Mouse (Mus musculus): ENCODE measurements around the gene Rptor.

GRCm38 (mm10) chr11:119625943-119626342 is 23.2 kb downstream of the Rptor start:
- no peak for TF ChIP-seq TAL1 (IDR thresholded peaks at IDR 0.05; ENCODE audit: low read length)
- no peak for TF ChIP-seq MAFK (IDR thresholded peaks at IDR 0.05; ENCODE audit: borderline replicate concordance, low read depth, low read length)
- TF ChIP-seq E2F4 (IDR thresholded peaks at IDR 0.05; ENCODE audit: borderline replicate concordance, low read depth, low read length), result no peak
- no peak for TF ChIP-seq CTCF (IDR thresholded peaks at IDR 0.05 in 2 of 3, conservative IDR thresholded peaks at IDR 0.05 in 1 of 3; ENCODE audit: control insufficient read depth in 1 of 3, insufficient read depth in 1 of 3, low read depth in 2 of 3, low read length in 3 of 3, poor library complexity in 1 of 3, severe bottlenecking in 1 of 3)
- no peak for TF ChIP-seq POLR2A (IDR thresholded peaks at IDR 0.05; ENCODE audit: control insufficient read depth in 1 of 2, insufficient read depth in 1 of 2, low read depth in 1 of 2, low read length in 2 of 2, poor library complexity in 1 of 2)
- TF ChIP-seq JUND (IDR thresholded peaks at IDR 0.05; ENCODE audit: low read depth, low read length), result no peak
- TF ChIP-seq MXI1 (IDR thresholded peaks at IDR 0.05; ENCODE audit: low read depth, low read length), result no peak
- no peak for TF ChIP-seq EP300 (IDR thresholded peaks at IDR 0.05; ENCODE audit: low read depth in 1 of 2, low read length in 2 of 2)
- no peak for TF ChIP-seq TBP (IDR thresholded peaks at IDR 0.05; ENCODE audit: low read depth, low read length)

Measured in MEL (cell line).